Mouse (Mus musculus) embryonic facial prominence, embryonic 12.5 days (tissue): ENCODE measurements around the gene Hhat. TPM values are rescaled to one million over a fixed set of nuclear protein-coding genes. Genes with fewer than 3 reads are reported as not detected.

ENCODE experiments used
- ATAC-seq: fragments of 200-750 bp; cut with Nextera tagmentation; 2 replicates; pipeline ENCODE4 v1.8.0; 2017; ENCODE audit not compliant: insufficient number of reproducible peaks, insufficient read depth, low FRiP score, low TSS enrichment
- H3K27ac ChIP-seq: fragments of 300-500 bp; sonication (generic); 2 replicates; pipeline ENCODE4 v1.5.1; 2016; ENCODE audit warnings: mild to moderate bottlenecking
- H3K27me3 ChIP-seq: fragments of 300-500 bp; sonication (generic); 2 replicates; pipeline ENCODE4 v1.6.1; 2016; ENCODE audit warnings: mild to moderate bottlenecking, moderate library complexity
- H3K36me3 ChIP-seq: fragments of 300-500 bp; sonication (generic); 2 replicates; pipeline ENCODE4 v1.6.1; 2016; ENCODE audit warnings: mild to moderate bottlenecking
- H3K4me1 ChIP-seq: fragments of 300-500 bp; sonication (generic); 2 replicates; pipeline ENCODE4 v1.6.1; 2016
- H3K4me2 ChIP-seq: fragments of 300-500 bp; sonication (generic); replicated peaks from 2 replicates; pipeline ENCODE4 v1.6.1; 2016; ENCODE audit warnings: mild to moderate bottlenecking, moderate library complexity
- H3K4me3 ChIP-seq: fragments of 300-500 bp; sonication (generic); 2 replicates; pipeline ENCODE4 v1.5.1; 2016; ENCODE audit warnings: mild to moderate bottlenecking
- H3K9ac ChIP-seq: fragments of 300-500 bp; sonication (generic); 2 replicates; pipeline ENCODE4 v1.6.1; 2016; ENCODE audit warnings: mild to moderate bottlenecking, moderate library complexity
- H3K9me3 ChIP-seq: fragments of 300-500 bp; sonication (generic); 2 replicates; pipeline ENCODE4 v1.6.1; 2016; ENCODE audit warnings: mild to moderate bottlenecking, moderate library complexity
- WGBS: fragments of 180-500 bp; shearing (Covaris S2); methylation state at CpG from one replicate; pipeline ENCODE4 v1.1.7; 2016; 5-methylcytosine and 5-hydroxymethylcytosine counted together
- polyA plus RNA-seq: library from polyadenylated mRNA; unstranded; fragments of >200 nt; fragmentation: Nextera tagmentation; extraction: Ambion mirVana; gene quantifications from 2 replicates; pipeline ENCODE4 v1.2.1, GENCODE M21; 2016

The Hhat gene
- polyA plus RNA-seq, 1 experiment from 2014 or later = 10.4 TPM

- no peaks in the 10 kb centered on the region for H3K9me3 ChIP-seq
- H3K9ac ChIP-seq = no peak overlapping the region
- H3K27ac ChIP-seq = no peak overlapping the region
- H3K27me3 ChIP-seq = no peaks in the 10 kb centered on the region
- no peak overlapping the region for H3K4me2 ChIP-seq
- H3K4me3 ChIP-seq = no peak overlapping the region
- 78% methylated on average over 2 of the region's 2 CpGs for WGBS
- ATAC-seq = no peak
- no peaks in the 10 kb centered on the region for H3K36me3 ChIP-seq
- H3K4me1 ChIP-seq = no peaks in the 10 kb centered on the region
Observed at GRCm38 (mm10) chr1:192621843-192622242, 149.2 kb downstream of the Hhat start.

- no peaks in the 10 kb centered on the region for H3K36me3 ChIP-seq
- no peaks in the 10 kb centered on the region for H3K4me1 ChIP-seq
- H3K27ac ChIP-seq = no peak overlapping the region
- no peak overlapping the region for H3K4me3 ChIP-seq
- 72% methylated on average over 6 of the region's 6 CpGs for WGBS
- ATAC-seq = no peak
- no peaks in the 10 kb centered on the region for H3K27me3 ChIP-seq
- H3K9ac ChIP-seq = no peak overlapping the region
- H3K4me2 ChIP-seq = no peak overlapping the region
- no peaks in the 10 kb centered on the region for H3K9me3 ChIP-seq
Observed at GRCm38 (mm10) chr1:192613271-192613670, 157.8 kb downstream of the Hhat start.

GRCm38 (mm10) chr1:192611996-192612739, 158.9 kb downstream of the Hhat start:
- Histone ChIP-seq H3K4me1 (no peaks in the 10 kb centered on the region), H3K27me3 (no peaks in the 10 kb centered on the region), H3K27ac (no peak overlapping the region), H3K4me3 (no peak overlapping the region), H3K4me2 (no peak overlapping the region), H3K9ac (no peak overlapping the region), H3K9me3 (no peaks in the 10 kb centered on the region), H3K36me3 (no peaks in the 10 kb centered on the region)
- 72% methylated on average over 11 of the region's 11 CpGs for WGBS
- ATAC-seq = no peak

GRCm38 (mm10) chr1:192606876-192607275, 164.1 kb downstream of the Hhat start:
- Histone ChIP-seq H3K27ac (no peak overlapping the region), H3K4me1 (peaks cover 6% of the 10 kb centered on the region; the same call in 1 of the 2 replicates), H3K36me3 (no peaks in the 10 kb centered on the region), H3K4me2 (no peak overlapping the region), H3K9me3 (no peaks in the 10 kb centered on the region), H3K27me3 (no peaks in the 10 kb centered on the region), H3K4me3 (no peak overlapping the region), H3K9ac (no peak overlapping the region)
- WGBS = 82% methylated on average over 8 of the region's 8 CpGs
- no peak for ATAC-seq

GRCm38 (mm10) chr1:192604413-192604812, 166.6 kb downstream of the Hhat start:
- H3K27ac ChIP-seq = no peak overlapping the region
- peaks cover 6% of the 10 kb centered on the region; the same call in 1 of the 2 replicates for H3K4me1 ChIP-seq
- no peak overlapping the region for H3K4me2 ChIP-seq
- H3K9ac ChIP-seq = no peak overlapping the region
- H3K36me3 ChIP-seq = no peaks in the 10 kb centered on the region
- 63% methylated on average over 5 of the region's 5 CpGs for WGBS
- no peak for ATAC-seq
- H3K9me3 ChIP-seq = no peaks in the 10 kb centered on the region
- no peaks in the 10 kb centered on the region for H3K27me3 ChIP-seq
- H3K4me3 ChIP-seq = no peak overlapping the region

- H3K9ac ChIP-seq = no peak overlapping the region
- H3K4me2 ChIP-seq = no peak overlapping the region
- no peaks in the 10 kb centered on the region for H3K9me3 ChIP-seq
- no peaks in the 10 kb centered on the region for H3K36me3 ChIP-seq
- H3K27ac ChIP-seq = no peak overlapping the region
- ATAC-seq = no peak
- no peaks in the 10 kb centered on the region for H3K27me3 ChIP-seq
- peaks cover 6% of the 10 kb centered on the region; the same call in 1 of the 2 replicates for H3K4me1 ChIP-seq
- no peak overlapping the region for H3K4me3 ChIP-seq
- 36% methylated on average over 7 of the region's 7 CpGs for WGBS
Observed at GRCm38 (mm10) chr1:192603556-192603955, 167.5 kb downstream of the Hhat start.

- no peak overlapping the region for H3K27ac ChIP-seq
- H3K9me3 ChIP-seq = no peaks in the 10 kb centered on the region
- H3K36me3 ChIP-seq = no peaks in the 10 kb centered on the region
- H3K4me2 ChIP-seq = no peak overlapping the region
- no peak for ATAC-seq
- H3K27me3 ChIP-seq = no peaks in the 10 kb centered on the region
- H3K4me1 ChIP-seq = peaks cover 6% of the 10 kb centered on the region; the same call in 1 of the 2 replicates
- no peak overlapping the region for H3K4me3 ChIP-seq
- H3K9ac ChIP-seq = no peak overlapping the region
- 93% methylated on average over 3 of the region's 3 CpGs for WGBS
Observed at GRCm38 (mm10) chr1:192601206-192601605, 169.8 kb downstream of the Hhat start.

GRCm38 (mm10) chr1:192599746-192600145, 171.3 kb downstream of the Hhat start:
- H3K4me1 ChIP-seq = peaks cover 6% of the 10 kb centered on the region; the same call in 1 of the 2 replicates
- ATAC-seq = no peak
- 83% methylated on average over 7 of the region's 7 CpGs for WGBS
- no peaks in the 10 kb centered on the region for H3K36me3 ChIP-seq
- H3K4me3 ChIP-seq = no peak overlapping the region
- no peak overlapping the region for H3K4me2 ChIP-seq
- no peaks in the 10 kb centered on the region for H3K9me3 ChIP-seq
- no peak overlapping the region for H3K27ac ChIP-seq
- H3K27me3 ChIP-seq = no peaks in the 10 kb centered on the region
- no peak overlapping the region for H3K9ac ChIP-seq

- no peak overlapping the region for H3K4me3 ChIP-seq
- H3K4me2 ChIP-seq = no peak overlapping the region
- 39% methylated on average over 2 of the region's 2 CpGs for WGBS
- peak; percentile 73; the same call in 1 of the 2 replicates for ATAC-seq
- H3K36me3 ChIP-seq = no peaks in the 10 kb centered on the region
- no peak overlapping the region for H3K9ac ChIP-seq
- H3K27ac ChIP-seq = no peak overlapping the region
- no peaks in the 10 kb centered on the region for H3K9me3 ChIP-seq
- no peaks in the 10 kb centered on the region for H3K4me1 ChIP-seq
- no peaks in the 10 kb centered on the region for H3K27me3 ChIP-seq
Observed at GRCm38 (mm10) chr1:192598380-192598779, 172.6 kb downstream of the Hhat start.

- Histone ChIP-seq H3K4me2 (no peak overlapping the region), H3K4me1 (no peaks in the 10 kb centered on the region), H3K36me3 (no peaks in the 10 kb centered on the region), H3K9me3 (no peaks in the 10 kb centered on the region), H3K4me3 (no peak overlapping the region), H3K9ac (no peak overlapping the region), H3K27me3 (no peaks in the 10 kb centered on the region), H3K27ac (no peak overlapping the region)
- 76% methylated on average over 4 of the region's 4 CpGs for WGBS
- no peak for ATAC-seq
Observed at GRCm38 (mm10) chr1:192595426-192595825, 175.6 kb downstream of the Hhat start.

GRCm38 (mm10) chr1:192593492-192593891, 177.5 kb downstream of the Hhat start:
- Histone ChIP-seq H3K9ac (no peak overlapping the region), H3K9me3 (no peaks in the 10 kb centered on the region), H3K4me3 (no peak overlapping the region), H3K4me1 (0 out of 2 replicates have a peak, but pooled peaks cover 2% of the 10 kb centered on the region), H3K27ac (no peak overlapping the region), H3K27me3 (no peaks in the 10 kb centered on the region), H3K36me3 (no peaks in the 10 kb centered on the region), H3K4me2 (no peak overlapping the region)
- no peak for ATAC-seq
- WGBS = 82% methylated on average over 3 of the region's 3 CpGs

- H3K9me3 ChIP-seq = no peaks in the 10 kb centered on the region
- H3K9ac ChIP-seq = no peak overlapping the region
- no peak overlapping the region for H3K4me3 ChIP-seq
- H3K4me1 ChIP-seq = 0 out of 2 replicates have a peak, but pooled peaks cover 3% of the 10 kb centered on the region
- no peak overlapping the region for H3K27ac ChIP-seq
- no peak overlapping the region for H3K4me2 ChIP-seq
- no peaks in the 10 kb centered on the region for H3K36me3 ChIP-seq
- H3K27me3 ChIP-seq = no peaks in the 10 kb centered on the region
- ATAC-seq = no peak
- 90% methylated on average over 9 of the region's 9 CpGs for WGBS
Observed at GRCm38 (mm10) chr1:192587451-192587850, 183.6 kb downstream of the Hhat start.
